Mouse (Mus musculus) ovary, postnatal 36 days (tissue): ENCODE data around the gene Klhl29.

Experiments
- DNase-seq: peaks from one replicate; pipeline ENCODE4 v3.0.0; 2022; ENCODE audit warnings: low spot score, mixed read lengths

Klhl29 gene

DNA sequence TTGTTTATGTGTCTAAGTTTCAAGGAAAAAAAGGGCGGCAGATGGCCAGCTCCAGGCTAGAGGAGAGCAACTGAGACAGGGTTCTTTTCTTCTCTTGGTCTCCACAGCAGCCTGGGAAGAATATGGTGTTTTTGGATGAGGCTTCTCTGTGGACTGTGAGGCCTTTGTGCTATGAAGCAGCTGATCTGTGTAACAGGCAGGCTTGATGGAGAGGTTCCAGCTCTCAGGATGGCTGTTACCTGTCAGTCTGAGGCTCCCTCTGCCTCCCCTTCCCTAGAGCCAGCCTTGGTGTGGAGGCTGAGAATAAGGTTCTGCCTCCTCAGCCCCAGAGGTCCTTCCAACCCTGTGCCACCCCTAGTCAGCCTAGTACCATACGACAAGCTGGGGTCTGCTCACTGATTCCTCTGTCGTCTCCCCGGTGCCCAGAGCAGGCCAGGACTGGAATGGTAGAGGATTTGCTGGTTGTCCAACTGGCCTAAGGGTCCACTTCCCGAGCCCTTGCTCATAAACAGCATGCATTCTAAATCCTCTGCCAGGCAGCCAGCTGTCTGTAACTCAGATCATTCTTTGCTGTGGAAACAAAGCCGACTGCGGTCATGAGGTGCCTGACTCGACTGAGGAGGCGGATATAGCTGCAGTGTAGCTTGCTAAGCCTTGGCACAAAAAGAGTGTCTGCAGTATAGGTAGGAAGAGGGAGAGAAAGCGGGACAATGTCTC is 122.0 kb downstream of the Klhl29 start:
- DNase-seq: no peak

DNA sequence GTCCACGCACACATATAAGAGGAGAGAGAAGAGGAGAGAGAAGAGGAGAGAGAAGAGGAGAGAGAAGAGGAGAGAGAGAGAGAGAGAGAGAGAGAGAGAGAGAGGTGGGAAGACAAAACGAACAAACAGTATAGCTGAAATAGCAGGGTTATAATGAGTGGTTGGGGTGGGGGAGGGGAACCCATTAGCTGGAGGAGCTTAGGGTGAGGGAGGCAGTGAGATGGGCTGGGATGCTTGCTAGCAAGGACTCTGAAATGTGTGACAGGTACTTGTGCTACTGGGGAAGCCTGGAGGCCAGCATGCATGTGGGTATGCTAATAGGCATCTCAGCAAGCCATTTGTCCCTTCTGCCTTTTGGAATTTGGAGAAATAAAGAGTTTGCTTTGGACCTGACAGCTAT is 122.9 kb downstream of the Klhl29 start:
- no peak for DNase-seq

DNA sequence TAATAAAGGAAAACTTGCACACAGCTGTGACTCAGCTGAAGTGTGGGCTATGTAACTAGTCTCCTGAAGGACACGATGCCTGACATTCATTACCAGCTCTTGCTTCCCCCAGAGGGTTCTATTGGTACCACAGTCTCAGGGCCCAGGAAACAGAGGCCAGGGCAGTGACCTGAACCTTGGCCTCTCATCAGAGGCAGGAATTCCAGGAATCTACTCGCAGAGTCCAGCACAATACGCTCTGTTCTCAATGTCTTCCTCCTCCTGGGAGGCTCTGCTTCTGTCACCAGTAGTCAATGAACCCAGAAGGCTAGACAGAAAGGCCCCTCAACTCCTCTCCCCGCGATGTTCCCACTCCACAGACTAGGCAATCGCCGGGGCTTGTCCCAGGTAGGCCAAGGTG is 125.4 kb downstream of the Klhl29 start:
- DNase-seq: no peak

DNA sequence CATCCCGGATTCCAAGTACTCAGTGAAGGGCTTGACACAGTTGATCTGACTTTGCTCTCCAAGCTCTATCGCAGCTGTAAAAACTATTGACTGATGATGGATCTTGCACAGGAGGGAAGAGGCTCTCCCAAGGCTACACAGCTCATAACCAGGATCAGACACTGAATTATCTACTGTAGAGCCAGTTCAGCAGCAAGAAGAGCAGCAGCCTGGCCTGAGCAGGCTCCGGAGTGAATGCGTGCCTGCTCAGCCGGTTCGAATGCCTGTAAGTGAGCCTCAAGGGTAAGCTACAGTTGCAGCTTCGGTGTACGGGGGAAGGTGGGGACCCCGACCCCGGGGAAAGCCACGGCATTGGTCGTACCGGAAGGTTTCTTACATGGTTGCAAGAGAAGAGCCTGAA is 126.4 kb downstream of the Klhl29 start:
- DNase-seq: no peak

DNA sequence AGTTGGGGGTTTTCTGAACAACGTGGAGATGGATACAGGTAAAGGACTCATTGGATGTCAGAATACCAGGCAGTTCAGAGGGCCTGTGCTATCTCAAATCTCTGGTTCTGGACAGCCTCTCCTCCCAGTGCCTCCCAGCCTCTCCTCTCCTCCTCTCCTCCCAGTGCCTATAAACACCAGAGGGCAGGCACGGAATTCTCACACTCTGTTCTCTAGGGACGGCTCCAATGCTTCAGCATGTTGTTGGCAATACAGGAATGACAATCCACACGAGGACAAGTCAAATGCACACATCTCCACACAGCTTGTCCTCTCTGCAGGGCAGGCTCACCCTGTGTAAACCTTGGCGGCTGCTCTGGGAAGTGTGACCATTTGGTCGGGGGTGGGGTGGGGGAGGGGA is 128.0 kb downstream of the Klhl29 start:
- DNase-seq: no peak

DNA sequence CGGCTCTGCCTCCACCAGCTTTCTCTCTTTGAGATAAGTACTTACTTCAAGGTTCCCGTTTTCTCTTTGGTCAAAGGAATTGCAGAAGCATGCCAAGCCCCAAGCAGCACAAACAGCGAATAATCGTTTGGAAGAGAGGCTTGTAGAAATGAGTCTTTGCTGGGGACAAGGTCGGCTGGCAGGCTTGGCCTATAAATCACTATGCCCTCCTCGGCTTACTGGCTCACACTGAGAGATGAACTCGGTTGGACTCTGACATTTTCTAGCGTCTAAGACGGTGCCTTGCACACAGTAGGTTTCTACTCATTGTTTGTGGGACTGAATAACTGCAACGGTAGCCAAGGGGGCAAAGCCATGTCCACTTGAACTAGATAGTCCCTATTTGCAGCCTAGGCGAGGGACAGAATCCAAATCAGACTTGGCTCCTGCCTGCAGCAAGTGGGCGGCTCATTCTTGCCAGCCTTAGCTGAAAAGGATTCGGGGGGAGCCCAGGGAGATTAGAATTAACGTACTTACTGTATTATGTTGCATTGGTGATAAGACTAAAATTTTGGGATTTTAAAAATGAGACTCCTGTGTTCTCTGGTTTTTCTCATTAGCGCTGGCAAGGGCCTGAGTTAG is 128.7 kb downstream of the Klhl29 start:
- DNase-seq: peak; percentile 43

DNA sequence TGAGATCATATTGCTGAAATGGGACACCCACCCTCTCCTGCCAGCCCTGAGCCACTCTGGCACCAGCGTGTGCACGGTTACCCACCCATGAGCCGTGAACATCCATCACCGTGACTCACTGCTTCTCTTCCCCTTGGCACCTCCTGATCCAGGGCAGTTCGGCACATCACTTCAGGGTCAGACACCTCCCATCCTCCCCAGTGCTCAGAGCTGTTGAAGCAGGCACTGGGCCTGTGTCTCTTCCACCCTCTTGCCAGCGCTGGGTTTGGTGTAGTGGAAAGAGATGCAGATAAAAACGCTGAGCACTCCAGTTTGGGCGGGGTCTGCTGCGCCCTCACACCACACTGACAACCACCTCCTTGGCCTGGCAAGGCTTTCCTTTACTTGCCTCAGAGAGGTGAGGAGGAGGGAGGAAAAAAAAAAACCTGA is 129.3 kb downstream of the Klhl29 start:
- peak; percentile 33 for DNase-seq

DNA sequence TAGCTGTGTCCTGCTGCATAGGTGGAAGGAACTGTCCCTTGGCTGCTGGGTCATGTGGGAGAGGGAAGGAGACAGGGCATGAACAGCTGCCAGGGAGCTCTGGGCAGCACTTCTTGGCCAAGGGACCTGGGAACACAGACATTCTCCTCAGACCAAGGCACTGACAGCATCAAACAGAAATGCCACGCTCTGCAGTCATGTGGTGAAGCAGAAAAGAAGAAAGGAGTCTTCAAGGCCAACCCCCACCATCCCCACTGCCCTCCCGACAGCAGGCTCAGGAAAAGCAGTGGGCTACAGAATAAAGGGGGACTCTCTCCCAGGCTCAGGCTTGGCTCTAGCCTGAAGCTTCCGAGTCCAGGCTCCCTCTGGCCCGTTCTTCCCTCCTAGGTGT is 130.3 kb downstream of the Klhl29 start:
- DNase-seq: no peak

DNA sequence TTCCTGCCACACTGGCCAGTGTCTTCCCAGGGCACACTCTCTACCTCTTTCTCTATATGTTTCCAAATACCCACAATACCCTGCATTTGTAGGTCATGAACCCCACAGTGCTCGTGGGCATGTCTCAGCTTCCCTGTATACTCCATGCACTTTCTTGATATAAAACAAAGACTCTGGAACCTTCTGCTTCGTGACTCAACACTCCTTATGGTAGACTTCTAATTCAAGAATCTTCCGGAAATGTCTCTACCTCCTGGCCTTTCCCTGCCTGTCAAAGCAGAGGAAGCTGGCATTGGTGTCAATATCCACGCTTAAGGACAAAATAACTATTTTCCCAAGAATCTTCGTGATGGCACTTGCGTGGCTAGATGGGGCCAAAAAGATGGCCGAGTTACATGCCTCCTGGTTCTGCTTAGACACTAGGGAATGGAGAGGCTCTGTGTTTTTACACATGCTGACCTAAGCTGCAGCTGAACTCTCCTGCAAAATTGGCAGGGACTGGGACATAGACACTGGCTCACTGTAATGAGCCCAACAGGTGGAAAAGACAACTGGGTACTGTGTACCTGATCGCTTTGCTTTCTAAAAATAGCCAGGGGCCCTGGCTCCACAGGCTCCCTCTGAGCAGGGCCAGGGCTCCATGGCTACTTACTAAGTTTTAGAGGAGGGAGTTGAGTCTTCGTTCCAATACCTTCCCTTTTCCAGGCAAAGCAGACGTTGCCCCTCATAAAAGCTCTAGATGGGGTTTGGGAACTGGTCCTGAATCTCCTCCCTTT is 130.9 kb downstream of the Klhl29 start:
- DNase-seq: no peak

DNA sequence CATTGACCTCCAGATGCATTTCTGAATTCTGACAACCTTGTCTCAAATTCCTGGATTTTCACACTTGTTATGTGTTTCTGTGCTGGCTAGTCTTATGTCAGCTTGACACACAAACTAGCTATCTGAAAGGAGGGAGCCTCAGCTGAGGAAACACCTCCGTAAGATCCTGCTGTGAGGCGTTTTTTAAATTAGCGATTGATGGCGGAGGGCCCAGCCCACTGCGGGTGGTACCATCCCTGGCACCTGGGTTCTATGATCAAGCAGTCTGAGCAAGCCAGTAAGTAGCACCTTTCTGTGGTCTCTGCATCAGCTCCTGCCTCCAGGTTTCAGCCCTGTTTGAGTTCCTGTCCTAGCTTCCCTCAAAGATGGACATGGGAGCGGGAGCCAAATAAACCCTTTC is 131.6 kb downstream of the Klhl29 start:
- DNase-seq: no peak

DNA sequence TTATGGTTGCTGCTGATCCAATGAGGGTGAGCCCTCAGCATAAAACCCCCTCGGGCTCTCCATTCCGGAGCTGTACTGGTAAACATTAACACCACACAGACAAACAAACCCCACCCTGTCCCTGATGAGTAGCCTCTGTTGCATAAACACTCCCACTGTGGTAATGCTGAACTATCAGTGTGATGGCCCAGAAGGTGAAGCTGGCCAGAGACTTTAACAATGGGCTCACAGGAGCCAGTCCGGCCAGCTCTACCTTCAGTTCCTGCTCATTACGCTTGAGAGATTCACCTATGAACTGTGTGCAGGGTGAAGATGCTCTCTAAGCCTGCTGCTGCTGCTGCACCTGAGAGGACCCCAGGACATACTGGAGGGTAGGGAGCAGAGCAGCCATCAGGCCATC is 132.0 kb downstream of the Klhl29 start:
- no peak for DNase-seq

DNA sequence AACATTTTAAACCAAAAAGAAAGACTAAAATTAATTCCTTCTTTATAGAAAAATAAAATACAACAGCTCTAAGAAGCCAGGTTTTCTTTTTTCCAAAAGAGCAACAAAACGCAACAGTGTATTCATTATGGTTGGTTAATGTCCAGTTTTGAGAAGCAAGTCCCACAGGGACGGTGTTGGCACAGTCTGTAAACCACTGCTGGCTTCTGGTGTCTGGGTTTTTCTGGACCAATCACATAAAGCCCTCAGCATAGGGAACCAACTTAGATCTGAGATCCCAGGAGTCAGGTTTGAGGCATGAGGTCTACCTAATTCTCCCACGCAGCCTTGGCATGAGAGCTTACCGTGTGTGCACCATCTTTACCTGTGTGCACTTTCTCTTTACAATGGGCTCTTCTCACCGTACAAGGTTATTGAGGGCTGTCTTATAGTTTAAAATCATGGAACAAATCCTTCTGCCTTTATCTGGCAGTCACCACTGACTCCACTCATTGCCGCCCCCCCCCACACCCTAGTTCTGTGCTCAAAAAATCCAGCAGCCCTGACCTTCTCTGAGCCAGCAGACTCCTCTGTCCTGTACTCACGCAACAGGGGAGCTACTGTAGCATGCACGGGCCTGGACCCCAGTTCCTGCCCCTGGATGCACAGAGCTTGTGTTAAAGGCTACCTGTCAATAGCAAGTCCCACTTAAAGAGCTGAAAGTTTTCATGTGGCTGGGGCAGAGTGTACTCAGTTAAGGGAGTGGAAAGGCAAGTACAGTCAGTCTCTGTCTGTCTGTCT is 132.7 kb downstream of the Klhl29 start:
- DNase-seq: no peak

DNA sequence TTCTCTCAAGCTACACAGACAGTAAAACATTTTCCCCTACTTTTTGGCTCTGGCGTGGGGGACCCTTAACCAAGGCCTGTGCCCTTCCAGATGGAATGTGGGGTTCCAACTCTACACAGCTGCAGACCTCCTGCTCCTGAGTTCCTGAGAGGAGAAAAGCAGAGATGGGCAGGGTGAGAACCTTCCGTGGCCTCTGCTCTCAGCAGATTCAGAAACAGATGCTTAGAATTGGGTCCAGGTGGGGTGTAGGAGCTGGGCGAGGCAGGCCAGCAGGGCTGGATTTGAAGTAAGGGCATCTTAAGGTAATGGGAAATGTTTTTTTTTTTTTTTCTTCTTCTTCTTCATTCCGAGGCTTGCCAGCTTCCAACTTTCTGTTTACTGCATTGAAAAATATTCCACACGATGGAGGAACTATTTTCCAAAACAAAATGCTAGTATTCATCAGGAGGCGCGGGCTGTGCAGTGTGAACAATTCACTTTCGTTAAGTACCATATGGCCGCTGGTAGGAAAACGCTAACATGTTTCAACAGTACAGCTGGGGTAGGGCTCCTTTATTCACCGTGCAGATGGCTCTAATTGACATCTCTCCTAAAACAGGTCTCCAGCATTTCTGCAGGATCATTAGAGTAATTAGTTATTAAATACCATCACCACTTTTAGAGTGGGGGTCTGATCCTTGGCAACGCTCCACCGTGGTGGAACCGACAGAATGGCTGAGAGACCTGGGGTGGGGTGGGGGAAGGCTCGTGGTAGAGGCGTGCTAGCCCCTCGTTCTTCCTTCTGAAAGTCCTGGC is 135.8 kb downstream of the Klhl29 start:
- DNase-seq: no peak

DNA sequence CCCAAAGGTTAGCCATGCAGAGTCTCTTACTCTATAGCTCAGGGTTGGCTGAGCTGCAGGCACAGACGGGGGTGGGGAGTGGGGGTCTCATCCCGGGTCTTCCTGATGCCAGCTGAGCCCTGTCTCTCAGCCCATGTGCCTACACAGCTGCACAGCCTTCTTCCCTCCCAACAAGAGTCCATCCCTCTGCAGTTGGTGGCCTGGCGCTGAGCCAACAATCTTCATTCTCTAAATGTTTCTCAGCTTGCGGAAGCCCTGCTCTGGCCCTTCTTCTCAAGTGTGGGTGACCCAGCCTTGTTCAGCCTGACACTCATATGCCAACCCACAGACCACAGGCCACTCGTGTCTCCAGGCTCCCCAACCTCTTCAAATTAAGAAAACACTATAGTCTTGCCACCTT is 138.4 kb downstream of the Klhl29 start:
- no peak for DNase-seq

DNA sequence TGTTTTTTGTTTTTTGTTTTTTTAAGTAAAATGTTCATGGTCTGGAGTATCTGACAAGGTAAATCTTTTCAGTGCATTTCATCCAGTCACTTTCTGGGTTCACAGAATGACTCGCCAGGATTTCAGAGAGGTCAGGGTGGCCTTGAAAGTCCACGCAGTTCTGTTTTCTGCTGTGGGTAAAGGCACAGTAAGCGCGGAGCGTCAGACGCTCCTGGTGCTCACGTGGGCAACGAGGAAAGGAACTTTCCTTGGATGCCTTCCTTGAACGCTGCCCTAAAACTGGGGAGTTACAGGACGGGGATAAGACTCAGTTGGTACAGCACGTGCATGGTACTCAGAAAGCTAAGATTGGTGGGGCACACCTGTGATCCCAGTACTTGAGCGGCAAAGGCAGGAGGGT is 139.9 kb downstream of the Klhl29 start:
- DNase-seq: no peak

DNA sequence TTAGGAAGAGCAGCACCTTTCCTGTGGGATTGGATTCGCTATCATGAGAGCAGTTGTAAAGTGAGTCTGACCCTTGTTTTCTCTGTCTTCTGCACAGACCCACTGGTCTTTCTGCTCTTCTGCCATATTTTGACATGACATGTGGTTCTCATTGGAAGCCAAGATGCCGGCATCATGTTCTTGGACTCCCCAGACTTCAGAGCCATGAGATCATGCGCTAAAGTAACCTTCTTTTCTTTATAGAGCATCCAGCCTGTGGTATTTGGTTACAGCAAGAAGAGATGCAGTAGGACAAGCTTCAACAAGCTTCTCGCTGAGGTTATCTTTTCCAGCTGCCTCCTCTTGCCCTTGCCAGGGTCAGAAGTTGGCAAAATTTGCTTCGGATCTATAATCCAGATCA is 145.0 kb downstream of the Klhl29 start:
- DNase-seq: no peak

DNA sequence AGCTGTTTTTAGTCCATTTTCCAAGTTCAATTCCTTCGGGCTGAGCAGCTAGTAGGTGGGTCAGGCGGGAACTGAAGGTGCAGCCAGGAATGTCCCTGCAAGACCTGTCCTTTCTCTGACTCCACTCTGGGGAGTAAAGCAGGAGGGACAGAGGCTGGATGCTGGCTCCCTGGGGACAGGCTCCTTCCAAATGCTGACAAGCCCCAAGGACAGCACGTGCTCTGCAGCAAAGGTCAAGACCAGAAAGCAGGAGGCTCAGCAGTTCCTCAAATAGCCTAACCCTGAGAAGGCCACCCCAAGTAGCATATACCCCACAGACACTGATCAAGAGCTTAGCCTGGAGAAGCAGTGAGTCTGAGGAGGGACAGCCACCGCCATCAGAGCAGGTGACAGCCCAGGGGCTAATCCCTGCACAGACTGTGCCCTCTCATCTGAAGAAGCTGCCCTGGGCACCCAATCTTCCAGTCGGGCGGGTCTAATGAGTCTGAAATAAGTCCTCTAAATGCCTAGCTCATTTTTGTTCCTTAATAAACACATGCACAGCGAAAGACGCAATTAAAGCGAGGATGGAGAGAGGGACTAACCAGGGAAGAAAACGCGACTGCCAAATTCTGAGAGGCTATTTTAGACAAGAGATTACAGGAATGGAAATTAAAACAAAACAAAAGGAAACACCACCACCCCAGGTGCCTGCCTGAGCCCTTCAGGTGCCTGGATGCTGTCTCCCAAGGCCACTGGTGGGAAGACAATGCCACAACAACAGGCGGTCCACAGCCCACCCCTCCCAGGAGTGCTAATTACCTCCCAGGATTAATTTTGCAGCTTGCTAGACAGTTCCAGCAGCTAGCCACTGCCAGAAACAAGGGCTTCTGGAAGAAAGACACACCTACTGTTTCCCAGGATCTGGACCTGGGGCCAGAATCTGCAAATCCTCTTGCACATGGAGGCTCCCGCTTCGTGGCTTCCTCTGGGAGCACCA is 148.5 kb downstream of the Klhl29 start:
- no peak for DNase-seq

DNA sequence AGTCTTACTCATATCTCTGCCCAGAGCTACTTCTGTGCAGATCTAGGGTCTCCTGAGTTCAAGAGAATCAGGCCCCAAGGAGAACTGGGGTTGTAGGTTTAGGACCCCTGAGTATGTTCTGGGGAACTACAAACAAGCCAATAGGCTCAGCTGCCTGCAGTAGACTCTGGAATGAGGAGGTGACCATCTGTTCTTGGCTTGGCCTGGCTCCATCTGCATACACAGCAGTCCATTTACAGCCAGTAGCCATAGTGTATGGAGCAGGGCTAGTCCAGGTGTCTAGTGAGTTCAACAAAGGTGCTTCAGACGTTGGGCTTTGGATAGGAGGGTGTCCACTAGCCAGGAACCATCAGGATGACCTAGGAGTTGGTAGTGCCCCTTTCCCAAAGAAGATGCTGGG is 151.9 kb downstream of the Klhl29 start:
- no peak for DNase-seq

DNA sequence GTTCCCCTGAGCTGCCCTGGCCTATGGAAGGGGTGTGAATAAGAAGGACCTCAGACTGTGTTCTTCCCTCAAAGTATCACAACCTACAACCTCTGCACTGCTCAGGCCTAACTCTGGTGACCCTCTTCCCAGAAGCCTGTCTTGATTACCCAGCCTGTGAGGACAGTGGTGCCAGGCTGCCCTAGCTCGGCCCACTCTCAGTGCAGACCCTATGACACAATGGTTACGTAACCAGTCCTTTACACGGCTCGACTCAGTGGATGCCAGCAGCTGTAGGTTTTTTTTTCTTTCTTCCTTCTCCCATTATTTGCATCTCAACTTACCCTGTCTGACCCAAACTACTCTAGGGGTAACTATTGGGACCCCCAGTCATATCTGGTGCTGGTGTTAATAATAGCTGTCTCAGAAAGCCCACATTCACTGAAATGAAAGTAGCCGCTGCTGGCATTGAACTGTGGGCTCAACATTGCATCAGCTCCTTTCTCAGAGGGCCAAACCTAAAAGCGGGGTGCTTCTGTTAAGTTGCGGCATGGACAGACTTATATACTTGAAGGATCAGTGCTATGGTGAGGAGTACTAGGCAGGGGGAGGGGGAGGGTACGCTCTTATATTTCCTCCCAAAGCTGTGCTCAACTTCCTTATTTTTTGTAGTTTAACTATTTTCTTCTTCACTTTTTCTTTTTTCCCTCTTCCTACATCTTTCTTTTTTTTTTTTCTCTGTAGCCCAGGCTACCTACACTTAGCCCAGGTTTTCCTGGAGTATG is 152.9 kb downstream of the Klhl29 start:
- no peak for DNase-seq
